Mouse (Mus musculus) urinary bladder, postnatal 14 days (tissue): ENCODE measurements around the gene Slc22a17.
"Not testable (repeated sequence)": the region's sequence is repeated elsewhere in the genome, so short reads cannot be mapped to it uniquely, and the experiment has no call there.

ENCODE experiments used
- DNase-seq: peaks from one replicate; pipeline ENCODE4 v3.0.0; 2021; ENCODE audit warnings: low spot score

Gene Slc22a17

DNA sequence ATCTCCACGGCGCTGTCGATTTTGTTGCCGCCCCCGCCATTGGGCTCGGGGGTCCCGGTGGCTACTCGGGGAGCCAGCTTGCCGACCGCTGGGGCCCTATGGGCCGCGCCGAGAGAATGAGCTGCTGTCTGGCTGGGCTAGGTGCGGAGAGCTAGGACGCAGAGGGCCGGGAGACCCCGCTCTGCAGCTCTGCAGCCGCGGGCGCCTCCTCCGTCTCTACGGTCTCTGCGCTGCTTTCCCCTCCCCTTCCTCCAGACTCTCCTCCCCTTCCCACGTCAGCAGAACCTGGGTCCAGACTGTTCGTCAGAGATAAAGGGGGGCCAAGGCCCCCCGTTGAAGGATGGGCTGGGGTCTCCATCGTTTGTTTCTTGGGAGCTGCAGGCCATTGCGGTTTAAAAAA lies at the start of gene Slc22a17:
Slc22a17 (minus strand) TSS at position 247 of the 400 bp plus-strand sequence.
- peak; percentile 79 for DNase-seq

DNA sequence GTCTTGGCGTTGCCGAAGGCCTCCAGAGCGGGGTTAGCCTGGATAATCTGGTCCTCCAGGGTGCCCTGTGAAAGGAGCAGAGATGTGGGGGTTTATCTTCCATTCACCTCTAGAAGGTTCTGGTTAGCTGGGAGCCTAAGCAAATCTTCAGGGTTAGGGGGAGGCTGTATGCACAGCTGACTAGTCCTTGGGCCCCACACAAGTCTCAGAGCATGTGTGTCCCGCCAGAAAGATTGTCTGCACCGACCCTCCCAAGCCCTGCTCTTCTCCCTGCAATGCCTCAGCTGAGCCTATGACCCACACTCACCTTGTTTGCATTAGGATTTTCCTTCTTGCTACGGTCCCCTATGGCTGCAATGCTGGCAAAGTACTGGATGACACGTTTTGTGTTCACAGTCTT lies 49.8 kb upstream of the Slc22a17 start:
- DNase-seq: no peak

GRCm38 (mm10) chr14:54961487-54961886 lies 48.6 kb upstream of the Slc22a17 start:
- DNase-seq: no peak

- no peak for DNase-seq
These were observed 47.8 kb upstream of the Slc22a17 start for GRCm38 (mm10) chr14:54960769-54961168.

DNA sequence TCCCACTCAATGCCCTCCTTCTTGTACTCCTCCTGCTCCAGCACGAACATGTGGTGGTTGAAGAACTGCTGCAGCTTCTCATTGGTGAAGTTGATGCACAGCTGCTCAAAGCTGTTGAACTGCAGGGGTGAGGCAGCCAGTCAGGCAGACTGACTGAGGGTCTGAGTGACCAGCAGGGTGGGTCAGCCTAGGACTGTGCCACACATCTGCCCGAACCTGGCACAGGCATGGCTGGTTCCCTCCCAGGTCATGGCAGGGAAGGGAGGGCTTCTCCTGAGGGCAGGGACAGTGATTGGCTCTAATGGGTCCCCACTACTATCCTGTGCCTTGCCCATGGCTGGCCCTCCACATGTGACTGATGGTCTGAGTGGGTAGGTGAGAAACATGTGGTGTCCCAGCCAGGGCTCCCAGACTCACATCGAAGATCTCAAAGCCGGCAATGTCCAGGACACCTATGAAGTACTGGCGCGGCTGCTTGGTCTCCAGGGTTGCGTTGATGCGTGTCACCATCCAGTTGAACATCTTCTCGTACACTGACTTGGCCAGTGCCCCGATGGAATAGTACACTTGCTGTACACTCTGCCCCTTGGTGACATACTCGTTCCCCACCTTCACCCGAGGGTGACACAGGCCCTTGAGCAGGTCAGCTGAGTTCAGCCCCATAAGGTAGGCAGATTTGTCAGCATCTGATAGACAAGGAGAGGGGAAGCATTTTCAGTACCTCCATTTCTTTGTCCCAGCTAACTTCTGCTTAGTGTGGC lies 47.1 kb upstream of the Slc22a17 start:
- not testable (repeated sequence) for DNase-seq

DNA sequence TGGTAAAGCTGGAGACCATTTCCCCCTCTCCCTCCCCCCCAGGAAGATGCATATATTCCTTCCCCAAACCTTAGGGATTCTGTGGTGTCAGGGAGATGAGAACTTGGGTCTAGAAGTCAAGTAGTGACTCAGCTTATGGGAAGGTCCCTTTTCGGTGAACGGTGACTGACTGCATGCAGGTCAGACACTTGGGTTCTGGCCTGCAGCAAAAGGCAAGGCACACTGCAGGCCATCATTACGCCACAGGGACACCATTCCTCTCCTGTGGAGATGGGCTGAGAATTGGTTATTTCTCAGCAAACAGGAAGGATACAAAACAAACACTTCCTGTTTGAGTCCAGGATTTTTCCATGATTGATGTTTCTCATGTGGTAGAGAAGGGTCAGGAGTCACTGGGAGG lies 46.3 kb upstream of the Slc22a17 start:
- no peak for DNase-seq

DNA sequence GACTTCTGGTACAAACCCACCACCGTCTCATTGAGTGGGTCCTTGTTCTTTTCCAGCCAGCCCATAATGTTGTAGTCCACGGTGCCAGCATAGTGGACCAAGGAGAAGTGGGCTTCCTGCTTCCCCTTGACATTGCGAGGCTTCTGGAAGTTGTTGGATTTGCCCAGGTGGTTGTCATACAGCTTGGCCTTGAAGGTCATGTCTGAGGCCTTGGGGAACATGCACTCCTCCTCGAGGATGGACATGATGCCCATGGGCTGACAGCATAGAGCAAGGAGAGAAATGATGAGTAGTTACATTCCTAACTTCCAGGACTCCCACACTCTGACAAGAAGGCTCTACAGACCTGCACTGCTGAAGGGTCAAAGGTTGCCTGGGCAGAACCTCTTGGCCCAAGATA lies 45.6 kb upstream of the Slc22a17 start:
- DNase-seq: no peak

- DNase-seq: no peak
These were observed 43.6 kb upstream of the Slc22a17 start for GRCm38 (mm10) chr14:54956533-54956932.

DNA sequence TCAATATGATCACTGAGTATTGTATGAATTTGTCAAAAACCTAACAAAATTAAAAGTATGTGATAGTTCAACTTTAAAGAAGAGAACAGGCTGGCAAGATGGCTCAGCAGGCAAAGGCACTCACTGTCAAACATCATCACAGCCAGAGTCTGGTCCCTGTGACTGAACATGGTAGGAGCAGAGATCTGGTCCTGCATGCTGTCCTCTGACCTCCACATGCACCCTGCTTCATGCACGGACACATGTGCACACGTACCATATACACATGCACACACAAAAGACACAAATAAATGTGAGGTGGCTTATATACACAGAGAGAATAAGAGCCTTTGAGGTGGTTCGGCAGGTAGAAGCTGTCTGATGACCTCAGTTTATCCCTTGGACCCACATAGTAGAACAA lies 42.5 kb upstream of the Slc22a17 start:
- DNase-seq: no peak

DNA sequence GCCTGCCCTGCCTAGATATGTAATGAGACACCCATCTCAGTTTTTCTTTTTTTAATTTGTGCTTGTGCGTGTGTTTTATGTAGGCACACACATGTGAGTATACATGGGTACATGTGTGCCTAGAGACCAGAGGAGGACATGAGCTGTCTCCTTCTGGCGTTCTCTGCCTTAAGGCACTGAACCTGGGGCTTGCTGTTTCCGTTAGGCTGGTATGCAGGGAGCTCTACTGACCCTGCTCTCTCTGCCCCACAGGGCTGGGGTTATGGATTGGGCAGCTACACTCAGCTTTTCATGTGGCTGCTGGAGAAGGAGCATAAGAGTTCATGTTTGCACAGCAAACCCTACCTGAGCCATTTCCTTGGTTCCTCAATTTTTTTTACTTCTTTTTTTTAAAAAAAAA lies 41.5 kb upstream of the Slc22a17 start:
- DNase-seq: no peak

GRCm38 (mm10) chr14:54953664-54954206 lies 40.8 kb upstream of the Slc22a17 start:
- DNase-seq: no peak

GRCm38 (mm10) chr14:54951587-54951986 lies 38.7 kb upstream of the Slc22a17 start:
- no peak for DNase-seq

- DNase-seq: no peak
These were observed 37.6 kb upstream of the Slc22a17 start for GRCm38 (mm10) chr14:54950493-54950892.

DNA sequence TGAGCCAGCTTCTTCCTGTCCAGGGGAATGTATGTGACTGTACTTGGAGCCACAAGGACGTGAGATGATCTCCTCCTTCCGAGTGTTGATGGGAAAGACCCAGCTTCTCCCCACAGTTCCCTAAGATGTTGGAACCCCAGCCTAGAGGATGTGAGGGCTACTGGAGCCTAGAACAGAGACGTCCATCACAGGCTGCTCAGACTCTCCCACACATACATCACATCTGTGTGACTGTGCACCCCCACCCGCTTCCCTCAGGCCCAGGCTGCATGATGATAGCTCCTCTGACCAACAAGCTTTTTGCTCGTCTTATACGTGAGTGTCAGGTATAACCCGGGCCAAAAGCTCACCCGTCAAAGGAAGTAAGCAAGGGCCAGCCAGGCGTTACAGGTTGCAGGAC lies 35.8 kb upstream of the Slc22a17 start:
- DNase-seq: no peak

- not testable (repeated sequence) for DNase-seq
These were observed 34.1 kb upstream of the Slc22a17 start for GRCm38 (mm10) chr14:54947008-54947407.

DNA sequence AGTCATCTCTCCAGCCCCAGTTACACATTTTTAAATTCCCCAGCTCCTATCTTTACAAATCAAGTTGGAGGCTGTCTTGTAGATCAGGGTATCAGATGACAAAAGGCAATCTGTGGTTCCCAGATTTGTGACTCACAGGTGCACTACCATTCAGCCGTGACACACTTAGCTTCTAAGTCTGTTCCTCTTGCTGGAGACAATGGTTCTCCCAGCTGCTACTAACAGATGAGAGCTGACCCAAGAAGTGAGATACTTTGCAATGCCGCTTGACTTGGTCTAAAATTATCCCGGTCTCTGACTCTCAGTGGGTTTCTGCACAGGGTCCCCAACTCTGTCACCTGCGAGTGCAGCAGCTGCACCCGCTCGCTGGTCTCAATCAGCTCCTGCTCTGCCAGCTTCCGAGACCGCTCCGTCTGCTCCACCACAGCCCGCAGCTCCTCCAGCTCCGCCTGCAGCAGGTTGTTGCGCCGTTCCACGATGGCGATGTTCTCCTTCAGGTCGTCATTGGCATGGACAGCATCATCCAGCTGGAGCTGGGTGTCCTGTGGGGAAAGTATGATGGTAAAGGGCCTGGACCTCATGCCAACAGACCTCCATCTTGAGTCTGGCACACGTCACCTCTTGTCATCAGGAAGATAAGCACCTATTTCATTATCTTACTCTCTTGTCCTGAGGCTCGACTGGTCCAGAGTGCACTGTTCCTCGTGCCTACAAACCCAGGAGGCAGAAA lies 33.2 kb upstream of the Slc22a17 start:
- no peak for DNase-seq

GRCm38 (mm10) chr14:54944939-54945338 lies 32.0 kb upstream of the Slc22a17 start:
- no peak for DNase-seq

- DNase-seq: no peak
These were observed 31.0 kb upstream of the Slc22a17 start for GRCm38 (mm10) chr14:54943971-54944370.

GRCm38 (mm10) chr14:54942479-54942878 lies 29.5 kb upstream of the Slc22a17 start:
- no peak for DNase-seq

- no peak for DNase-seq
These were observed 28.4 kb upstream of the Slc22a17 start for GRCm38 (mm10) chr14:54941024-54941978.

DNA sequence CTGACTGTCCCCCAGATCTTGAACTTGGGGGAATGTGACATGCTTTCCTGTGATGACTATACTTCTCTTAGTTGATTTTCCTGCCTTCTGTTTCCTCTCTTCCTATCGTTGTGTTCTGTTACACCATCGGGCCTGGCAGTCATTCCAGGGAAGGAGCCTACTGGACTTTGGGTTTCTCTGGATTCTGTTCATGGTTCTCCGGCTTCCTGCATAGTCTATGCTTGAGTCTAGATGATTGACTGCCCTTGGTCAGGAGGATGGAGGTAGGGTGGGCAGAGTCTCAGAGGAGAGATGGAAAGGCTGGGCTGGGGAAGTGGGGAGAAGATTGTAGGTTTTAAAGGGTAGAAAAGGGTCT lies 27.2 kb upstream of the Slc22a17 start:
- DNase-seq: no peak
